Mouse (Mus musculus) bone marrow macrophage, adult 2 months (primary cell): ENCODE results near the gene Btnl10.

ENCODE experiments used
- CTCF ChIP-seq: IDR thresholded peaks from 2 replicates; pipeline ENCODE4 v1.5.1; 2012; ENCODE audit warnings: low read depth, mild to moderate bottlenecking, low read length, moderate library complexity
- POLR2A ChIP-seq: IDR thresholded peaks from 2 replicates; pipeline ENCODE4 v1.6.1; 2012; ENCODE audit warnings: mild to moderate bottlenecking, low read depth, low read length, borderline replicate concordance

GRCm38 (mm10) chr11:58917745-58918366 is at the start of gene Btnl10:
- no peak for TF ChIP-seq POLR2A
- no peak for TF ChIP-seq CTCF
